Comparison of ENCODE assay signal across 9 mouse cellular contexts in genomic region chr14:62292166-62292487, GRCm38 (mm10). TPM values are rescaled to one million over a fixed set of nuclear protein-coding genes. Genes with fewer than 3 reads are reported as not detected.
A peak's percentile ranks its signal among the peaks of the same experiment; 100 is the strongest.
DNase-seq lines count a peak whose midpoint lies in the region; ATAC-seq and TF ChIP-seq lines count a peak whose summit lies in the region.
"Had no signal": no experiment of that assay in that cellular context is flagged by ENCODE, and none has a peak within 500 bp of the region (broad histone marks: within the 10 kb centered on the region; RNA-seq: fewer than 3 reads in every experiment).

No protein-coding gene starts in this region.

- H3K9ac ChIP-seq in heart, embryonic 14.5 days (ENCODE audit: low read length), result peak overlapping the region; percentile 72
- H3K9ac ChIP-seq in heart, adult 2 months (ENCODE audit: low read depth, low read length), result no peak overlapping the region
- H3K9ac ChIP-seq in forebrain, postnatal 0 days, result peak overlapping the region; percentile 89
- H3K9ac ChIP-seq in liver, embryonic 15.5 days, result no peak overlapping the region

- no peak overlapping the region for H3K27ac ChIP-seq in heart, embryonic 14.5 days (replicated peaks in 1 of 2; ENCODE audit: control insufficient read depth in 1 of 2, insufficient read depth in 1 of 2, low read depth in 2 of 2, low read length in 2 of 2)
- no peak overlapping the region for H3K27ac ChIP-seq in heart, adult 2 months
- H3K27ac ChIP-seq in forebrain, postnatal 0 days (ENCODE audit: low read depth, low read length), result no peak overlapping the region; the same call in 1 of the 2 replicates
- H3K27ac ChIP-seq in liver, embryonic 15.5 days (replicated peaks), result no peak overlapping the region

- no peaks in the 10 kb centered on the region for H3K9me3 ChIP-seq in heart, embryonic 14.5 days (ENCODE audit: control insufficient read depth, low read length)
- H3K9me3 ChIP-seq in forebrain, postnatal 0 days (ENCODE audit: low read length), result no peaks in the 10 kb centered on the region
- no peaks in the 10 kb centered on the region for H3K9me3 ChIP-seq in liver, embryonic 15.5 days (replicated peaks)

- DNase-seq in heart, adult 2 months, result no peak
- DNase-seq in ES-CJ7 (ENCODE audit: low read depth, low spot score), result peak; percentile 27
- DNase-seq in forebrain, postnatal 0 days, result no peak
- DNase-seq in adrenal gland, postnatal 25 days, result no peak
- no peak for DNase-seq in cerebellum, postnatal 4 days (ENCODE audit: low spot score in 2 of 2)
- no peak for DNase-seq in ovary, postnatal 10 days (ENCODE audit: low spot score)
- DNase-seq: gastrocnemius, postnatal 25 days had no signal

- no peaks in the 10 kb centered on the region for H3K36me3 ChIP-seq in heart, embryonic 14.5 days (ENCODE audit: control insufficient read depth, insufficient read depth, low read length)
- no peaks in the 10 kb centered on the region for H3K36me3 ChIP-seq in heart, adult 2 months (ENCODE audit: control insufficient read depth, insufficient read depth, low read length)
- no peaks in the 10 kb centered on the region for H3K36me3 ChIP-seq in forebrain, postnatal 0 days (ENCODE audit: insufficient read depth)
- no peaks in the 10 kb centered on the region for H3K36me3 ChIP-seq in liver, embryonic 15.5 days (replicated peaks)

- ATAC-seq in heart, embryonic 14.5 days (ENCODE audit: insufficient number of reproducible peaks, insufficient read depth, low FRiP score, low read depth), result no peak
- peak; percentile 14; the same call in 1 of the 2 replicates for ATAC-seq in forebrain, postnatal 0 days
- no peak for ATAC-seq in liver, embryonic 15.5 days (ENCODE audit: insufficient read depth)

- peak overlapping the region; percentile 50 to 58 for H3K4me3 ChIP-seq in heart, embryonic 14.5 days (ENCODE audit: control insufficient read depth in 1 of 2, insufficient read depth in 1 of 2, low read depth in 1 of 2, low read length in 2 of 2)
- H3K4me3 ChIP-seq in heart, adult 2 months, result no peak overlapping the region; the same call in 1 of the 2 replicates
- H3K4me3 ChIP-seq in forebrain, postnatal 0 days (ENCODE audit: low read depth, low read length), result peak overlapping the region; percentile 57
- peak overlapping the region; percentile 38; the same call in 1 of the 2 replicates for H3K4me3 ChIP-seq in liver, embryonic 15.5 days (replicated peaks)

- TF ChIP-seq EP300 in heart, adult 2 months (IDR thresholded peaks at IDR 0.05; ENCODE audit: insufficient read depth, low read depth, low read length), result no peak

- H3K27me3 ChIP-seq in heart, embryonic 14.5 days (ENCODE audit: control insufficient read depth, insufficient read depth, low read length), result peaks cover 3% of the 10 kb centered on the region; the same call in 1 of the 2 replicates
- H3K27me3 ChIP-seq in heart, adult 2 months (ENCODE audit: control insufficient read depth, insufficient read depth, low read length), result no peaks in the 10 kb centered on the region
- no peaks in the 10 kb centered on the region for H3K27me3 ChIP-seq in forebrain, postnatal 0 days (ENCODE audit: insufficient read depth, low read length)
- H3K27me3 ChIP-seq in liver, embryonic 15.5 days, result peaks cover 13% of the 10 kb centered on the region

- WGBS in heart, embryonic 14.5 days, result 42% methylated on average over 7 of the region's 7 CpGs
- 60% methylated on average over 7 of the region's 7 CpGs for WGBS in heart, adult 2 months
- WGBS in forebrain, postnatal 0 days, result 31% methylated on average over 7 of the region's 7 CpGs
- 43% methylated on average over 7 of the region's 7 CpGs for WGBS in liver, embryonic 15.5 days (ENCODE audit: insufficient replicate concordance)

- no peaks in the 10 kb centered on the region for H3K79me2 ChIP-seq in heart, adult 2 months (replicated peaks; ENCODE audit: control insufficient read depth, insufficient read depth, low read length)

- H3K4me1 ChIP-seq in heart, embryonic 14.5 days (ENCODE audit: control insufficient read depth in 2 of 2, insufficient read depth in 2 of 2, low read length in 2 of 2), result peaks cover 0 to 10% of the 10 kb centered on the region in 2 experiments; a peak in 2 of 4 replicates
- peaks cover 2% of the 10 kb centered on the region; the same call in 1 of the 2 replicates for H3K4me1 ChIP-seq in heart, adult 2 months (ENCODE audit: control insufficient read depth, insufficient read depth, low read length)
- H3K4me1 ChIP-seq in forebrain, postnatal 0 days (ENCODE audit: insufficient read depth), result peaks cover 3% of the 10 kb centered on the region; the same call in 1 of the 2 replicates
- no peaks in the 10 kb centered on the region; the same call in 1 of the 2 replicates for H3K4me1 ChIP-seq in liver, embryonic 15.5 days (replicated peaks)

- intact Hi-C loops in heart, adult 2 months (cut with DNase I), result no loop called here

- TF ChIP-seq POLR2A in heart, adult 2 months (IDR thresholded peaks at IDR 0.05; ENCODE audit: insufficient read depth, low read depth, low read length), result no peak

- TF ChIP-seq CTCF in heart, adult 2 months (IDR thresholded peaks at IDR 0.05), result no peak
- TF ChIP-seq CTCF in forebrain, postnatal 0 days (IDR thresholded peaks at IDR 0.05; ENCODE audit: low read depth), result no peak

- peak overlapping the region; percentile 100 for H3K4me2 ChIP-seq in heart, embryonic 14.5 days (ENCODE audit: low read length)
- H3K4me2 ChIP-seq in forebrain, postnatal 0 days (ENCODE audit: low read depth), result peak overlapping the region; percentile 99
- H3K4me2 ChIP-seq in liver, embryonic 15.5 days, result peak overlapping the region; percentile 67

RNA-seq across cellular contexts. Expression of gene Rnaseh2b, which starts 0.3 kb away (rescaled TPM):
- polyA plus RNA-seq in heart, embryonic 14.5 days (2014; fragmentation: Nextera tagmentation; extraction: Ambion mirVana), result 68.9 and 70.4 TPM in 2 replicates
- total RNA-seq in heart, adult 2 months (2021), result 1 to 10 TPM; 9.3 to 9.8 TPM
- polyA plus RNA-seq in heart, adult 2 months (2012; rRNA removed), result 3.3 and 5.0 TPM in 2 replicates
- 20.7 and 21.3 TPM in 2 replicates for total RNA-seq in forebrain, postnatal 0 days (2014; rRNA removed)
- polyA plus RNA-seq in forebrain, postnatal 0 days (2015; fragmentation: Nextera tagmentation; extraction: Ambion mirVana), result 40.3 and 48.7 TPM in 2 replicates
- 41.1 and 57.0 TPM in 2 replicates for polyA plus RNA-seq in liver, embryonic 15.5 days (2015; fragmentation: Nextera tagmentation; extraction: Ambion mirVana)
- 25.8 and 27.0 TPM in 2 replicates for total RNA-seq in adrenal gland, postnatal 25 days (2021)

RNA-seq across cellular contexts. Expression of gene Dleu7, which starts 0.7 kb away (rescaled TPM):
- polyA plus RNA-seq in heart, embryonic 14.5 days (2014; fragmentation: Nextera tagmentation; extraction: Ambion mirVana), result 0.78 and 0.80 TPM in 2 replicates
- not detected for total RNA-seq in heart, adult 2 months (2021)
- 0.23 TPM in 1 of 2 replicates, not detected in the other for polyA plus RNA-seq in heart, adult 2 months (2012; rRNA removed)
- total RNA-seq in forebrain, postnatal 0 days (2014; rRNA removed), result 29.3 and 30.1 TPM in 2 replicates
- polyA plus RNA-seq in forebrain, postnatal 0 days (2015; fragmentation: Nextera tagmentation; extraction: Ambion mirVana), result 15.8 and 19.6 TPM in 2 replicates
- polyA plus RNA-seq in liver, embryonic 15.5 days (2015; fragmentation: Nextera tagmentation; extraction: Ambion mirVana), result 0.14 and 0.20 TPM in 2 replicates
- total RNA-seq in adrenal gland, postnatal 25 days (2021), result not detected in 2 replicates
- total RNA-seq: gastrocnemius, postnatal 25 days had no signal

Comparison
In these comparisons a context has a peak if more than half of its experiments do, and no peak if none do; other contexts are left out.
1. H3K9ac ChIP-seq: peak in heart, embryonic 14.5 days (single experiment) and forebrain, postnatal 0 days (single experiment); none in heart, adult 2 months (single experiment) and liver, embryonic 15.5 days (single experiment).
2. Peak in every context shown above with its lines, with median percentiles within 50 percentile points of each other: H3K4me2 ChIP-seq.